Mouse (Mus musculus) CH12.LX (cell line): ENCODE data around the gene Tns3. TPM values are rescaled to one million over a fixed set of nuclear protein-coding genes. Genes with fewer than 3 reads are reported as not detected.

Experiments used
- DNase-seq: peaks from one replicate; pipeline ENCODE4 v3.0.0-alpha.2; 2013; ENCODE audit errors: extremely low read depth
- H3K27ac ChIP-seq: 2 replicates; pipeline ENCODE4 v1.5.1; 2012; ENCODE audit warnings: low read depth, mild to moderate bottlenecking, control low read depth, moderate library complexity; ENCODE audit not compliant: insufficient read depth
- H3K27me3 ChIP-seq: replicated peaks from 2 replicates; pipeline ENCODE3; 2012; ENCODE audit warnings: inconsistent platforms
- H3K36me3 ChIP-seq, 2 experiments: replicated peaks in 1 of 2; 2 replicates each; pipeline versions ENCODE3 to v1.6.1; 2012; ENCODE audit warnings: inconsistent platforms in 1 of 2, low read length in 1 of 2, mild to moderate bottlenecking in 1 of 2, mixed read lengths in 1 of 2, moderate library complexity in 1 of 2; ENCODE audit not compliant: control insufficient read depth in 1 of 2, insufficient read depth in 1 of 2
- H3K4me1 ChIP-seq, 2 experiments: 2 replicates each; pipeline ENCODE4 v1.6.1; 2012; ENCODE audit warnings: inconsistent platforms in 1 of 2, moderate library complexity in 1 of 2; ENCODE audit not compliant: insufficient read depth in 2 of 2, control insufficient read depth in 1 of 2
- H3K4me2 ChIP-seq: 2 replicates; pipeline ENCODE4 v1.6.1; 2012; ENCODE audit warnings: low read depth, mild to moderate bottlenecking, control low read depth; ENCODE audit not compliant: poor library complexity, insufficient read depth, severe bottlenecking
- H3K4me3 ChIP-seq, 3 experiments: fragments of 150-350 bp in 1 of 3; sonication (generic) in 1 of 3; replicated peaks in 1 of 3; 2 replicates each; pipeline versions ENCODE3 to v1.5.1; 2011 to 2012; ENCODE audit warnings: low read depth in 2 of 3, low read length in 2 of 3, mild to moderate bottlenecking in 2 of 3, moderate library complexity in 2 of 3, control low read depth in 1 of 3, improper control_type of control experiment in 1 of 3, inconsistent platforms in 1 of 3, mixed read lengths in 1 of 3; ENCODE audit not compliant: poor library complexity in 1 of 3
- H3K79me2 ChIP-seq: replicated peaks from 2 replicates; pipeline ENCODE4 v1.6.1; 2012; ENCODE audit warnings: mild to moderate bottlenecking, moderate library complexity; ENCODE audit not compliant: control insufficient read depth, poor library complexity, insufficient read depth, severe bottlenecking; ENCODE audit errors: extremely low read depth
- H3K9ac ChIP-seq: 2 replicates; pipeline ENCODE4 v1.6.1; 2012; ENCODE audit warnings: low read depth, mild to moderate bottlenecking, control low read depth, moderate library complexity; ENCODE audit not compliant: insufficient read depth
- H3K9me3 ChIP-seq: replicated peaks from 2 replicates; pipeline ENCODE3; 2012; ENCODE audit warnings: low read length, inconsistent platforms, mixed read lengths
- CHD1 ChIP-seq: IDR thresholded peaks from 2 replicates; pipeline ENCODE4 v1.6.1; 2012; ENCODE audit warnings: low read depth, low read length, improper control_type of control experiment, inconsistent platforms
- CTCF ChIP-seq, 2 experiments: IDR thresholded peaks in 1 of 2; conservative IDR thresholded peaks in 1 of 2; 2 replicates each; pipeline ENCODE4 v1.5.1; 2011 to 2012; ENCODE audit warnings: low read depth in 2 of 2, low read length in 2 of 2, improper control_type of control experiment in 1 of 2, inconsistent platforms in 1 of 2, mild to moderate bottlenecking in 1 of 2, moderate library complexity in 1 of 2
- E2F4 ChIP-seq: IDR thresholded peaks from 2 replicates; pipeline ENCODE4 v1.6.1; 2011; ENCODE audit warnings: low read depth, low read length, improper control_type of control experiment; ENCODE audit not compliant: insufficient replicate concordance
- ETS1 ChIP-seq: conservative IDR thresholded peaks from 2 replicates; pipeline ENCODE4 v1.6.1; 2012; ENCODE audit warnings: low read depth, mild to moderate bottlenecking, inconsistent platforms, low read length, improper control_type of control experiment, moderate library complexity
- GABPA ChIP-seq: IDR thresholded peaks from 2 replicates; pipeline ENCODE4 v1.6.1; 2012; ENCODE audit warnings: low read depth, low read length, improper control_type of control experiment, inconsistent platforms; ENCODE audit not compliant: insufficient replicate concordance
- HCFC1 ChIP-seq: IDR thresholded peaks from 2 replicates; pipeline ENCODE4 v1.6.1; 2012; ENCODE audit warnings: low read depth, mild to moderate bottlenecking, inconsistent platforms, low read length, improper control_type of control experiment
- IRF4 ChIP-seq: IDR thresholded peaks from 2 replicates; pipeline ENCODE4 v1.6.1; 2014; ENCODE audit warnings: low read depth, mild to moderate bottlenecking, inconsistent platforms, low read length, improper control_type of control experiment
- KAT2A ChIP-seq: IDR thresholded peaks from 2 replicates; pipeline ENCODE4 v1.6.1; 2012; ENCODE audit warnings: low read length, improper control_type of control experiment, inconsistent platforms; ENCODE audit not compliant: insufficient replicate concordance
- MAX ChIP-seq: IDR thresholded peaks from 2 replicates; pipeline ENCODE4 v1.6.1; 2011; ENCODE audit warnings: low read length, improper control_type of control experiment
- MAZ ChIP-seq: IDR thresholded peaks from 2 replicates; pipeline ENCODE4 v1.6.1; 2012; ENCODE audit warnings: low read depth, mild to moderate bottlenecking, inconsistent platforms, low read length, improper control_type of control experiment, moderate library complexity
- MEF2A ChIP-seq: IDR thresholded peaks from 2 replicates; pipeline ENCODE4 v1.6.1; 2014; ENCODE audit warnings: low read depth, mild to moderate bottlenecking, inconsistent platforms, low read length, improper control_type of control experiment, borderline replicate concordance
- MXI1 ChIP-seq: IDR thresholded peaks from 2 replicates; pipeline ENCODE4 v1.6.1; 2011; ENCODE audit warnings: mild to moderate bottlenecking, low read depth, low read length, improper control_type of control experiment
- MYC ChIP-seq: IDR thresholded peaks from 2 replicates; pipeline ENCODE4 v1.6.1; 2011; ENCODE audit warnings: low read depth, mild to moderate bottlenecking, improper control_type of control experiment, low read length
- NELFE ChIP-seq: IDR thresholded peaks from 2 replicates; pipeline ENCODE4 v1.6.1; 2011; ENCODE audit warnings: low read depth, low read length, improper control_type of control experiment
- NRF1 ChIP-seq: IDR thresholded peaks from 2 replicates; pipeline ENCODE4 v1.6.1; 2014; ENCODE audit warnings: low read depth, mild to moderate bottlenecking, inconsistent platforms, low read length, improper control_type of control experiment, moderate library complexity
- PAX5 ChIP-seq: IDR thresholded peaks from 2 replicates; pipeline ENCODE4 v1.6.1; 2012; ENCODE audit warnings: low read length, inconsistent platforms, mixed read lengths
- POLR2A ChIP-seq: IDR thresholded peaks from 2 replicates; pipeline ENCODE4 v1.6.1; 2011; ENCODE audit warnings: low read depth, mild to moderate bottlenecking, improper control_type of control experiment, low read length
- RAD21 ChIP-seq: IDR thresholded peaks from 2 replicates; pipeline ENCODE4 v1.6.1; 2011; ENCODE audit warnings: low read depth, mild to moderate bottlenecking, low read length, improper control_type of control experiment, moderate library complexity
- SIN3A ChIP-seq: IDR thresholded peaks from 2 replicates; pipeline ENCODE4 v1.6.1; 2012; ENCODE audit warnings: low read length, improper control_type of control experiment, inconsistent platforms
- SMC3 ChIP-seq: IDR thresholded peaks from 2 replicates; pipeline ENCODE4 v1.6.1; 2011; ENCODE audit warnings: low read depth, low read length, improper control_type of control experiment
- TBP ChIP-seq: conservative IDR thresholded peaks from 2 replicates; pipeline ENCODE4 v1.6.1; 2011; ENCODE audit warnings: low read depth, low read length, improper control_type of control experiment
- UBTF ChIP-seq: IDR thresholded peaks from 2 replicates; pipeline ENCODE4 v1.6.1; 2012; ENCODE audit warnings: low read depth, mild to moderate bottlenecking, inconsistent platforms, low read length, improper control_type of control experiment, moderate library complexity
- USF1 ChIP-seq: IDR thresholded peaks from 2 replicates; pipeline ENCODE4 v1.6.1; 2014; ENCODE audit warnings: low read depth, mild to moderate bottlenecking, inconsistent platforms, low read length, improper control_type of control experiment
- USF2 ChIP-seq: conservative IDR thresholded peaks from 2 replicates; pipeline ENCODE4 v1.6.1; 2011; ENCODE audit warnings: low read depth, low read length, improper control_type of control experiment
- ZC3H11A ChIP-seq: IDR thresholded peaks from 2 replicates; pipeline ENCODE4 v1.6.1; 2012; ENCODE audit warnings: low read depth, mild to moderate bottlenecking, inconsistent platforms, low read length, improper control_type of control experiment
- ZKSCAN1 ChIP-seq: IDR thresholded peaks from 2 replicates; pipeline ENCODE4 v1.6.1; 2012; ENCODE audit warnings: low read depth, inconsistent platforms, low read length, improper control_type of control experiment, borderline replicate concordance
- ZNF384 ChIP-seq: IDR thresholded peaks from 2 replicates; pipeline ENCODE4 v1.6.1; 2012; ENCODE audit warnings: low read depth, low read length, improper control_type of control experiment, inconsistent platforms
- dilution Hi-C: fragments of 300-500 bp; cut with MboI; formaldehyde crosslinking; loops from 2 replicates; pipeline ENCODE4 v1.14.3; 2020; ENCODE audit warnings: low sequenced_read_pairs; ENCODE audit not compliant: extremely low pct_unique_long_range_greater_than_20kb, extremely low pct_ligation_motif_present
- in situ Hi-C: fragments of 300-500 bp; cut with MboI; formaldehyde crosslinking; loops from 3 replicates; pipeline ENCODE4 v1.14.3; 2019; ENCODE audit warnings: low sequenced_read_pairs, low pct_ligation_motif_present, low pct_unique_long_range_greater_than_20kb, mixed read lengths
- polyA plus RNA-seq: library from polyadenylated mRNA; unstranded; fragments of >175 nt; gene quantifications from 2 replicates; pipeline ENCODE4 v1.2.1, GENCODE M21; 2012; ENCODE audit warnings: low read depth; ENCODE audit not compliant: insufficient read length
- total RNA-seq, 2 experiments: library from RNA; depleted of rRNA; stranded (reverse); fragments of 300-350 nt in 1 of 2; fragments of >200 nt in 1 of 2; gene quantifications; 2 replicates each; pipeline ENCODE4 v1.2.3; 2012 to 2014

Gene Tns3
- total and polyA plus RNA-seq, 3 experiments, result 0.03 to 1.3 (median 0.33) TPM

DNA sequence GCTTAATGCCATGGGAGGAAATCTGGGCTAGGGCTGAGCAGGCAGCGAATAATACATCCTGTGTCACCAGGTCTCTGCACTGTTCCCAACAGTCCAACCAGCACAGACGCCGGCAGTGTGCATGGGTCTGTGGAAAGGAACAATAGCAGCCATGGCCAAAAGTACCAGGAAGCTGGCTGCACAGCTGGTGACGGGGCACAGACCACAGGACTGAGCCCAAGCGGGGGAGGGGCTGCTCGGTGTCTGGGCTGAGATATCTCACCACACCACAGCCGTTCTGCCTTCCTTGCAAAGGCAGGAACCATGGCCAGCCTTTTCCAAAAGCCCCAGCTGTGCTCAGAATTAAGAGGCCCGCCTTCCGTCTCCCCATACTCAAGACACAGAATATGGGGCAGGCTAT is 107.3 kb downstream of the Tns3 start:
- in situ Hi-C loops, result no loop called here
- Histone ChIP-seq H3K27me3 (peaks cover 39% of the 10 kb centered on the region), H3K27ac (no peak overlapping the region), H3K9ac (no peak overlapping the region), H3K36me3 (no peaks in the 10 kb centered on the region), H3K4me1 (no peaks in the 10 kb centered on the region), H3K4me3 (no peak overlapping the region), H3K4me2 (no peak overlapping the region), H3K79me2 (no peaks in the 10 kb centered on the region), H3K9me3 (no peaks in the 10 kb centered on the region)
- TF ChIP-seq KAT2A, result no peak
- TF ChIP-seq GABPA, result no peak
- TF ChIP-seq MAX, result no peak
- no peak for TF ChIP-seq CTCF (conservative IDR thresholded peaks at IDR 0.05 in 1 of 2, IDR thresholded peaks at IDR 0.05 in 1 of 2; ENCODE audit: low read depth in 2 of 2, low read length in 2 of 2)
- TF ChIP-seq PAX5, result no peak
- no peak for TF ChIP-seq CHD1
- TF ChIP-seq USF2, result no peak
- TF ChIP-seq IRF4, result no peak
- no peak for TF ChIP-seq USF1
- no peak for TF ChIP-seq ZKSCAN1
- TF ChIP-seq ZNF384, result no peak
- TF ChIP-seq ETS1, result no peak
- DNase-seq, result no peak
- dilution Hi-C loops, result no loop called here

GRCm38 (mm10) chr11:8551710-8552109 is 112.6 kb downstream of the Tns3 start:
- no peaks in the 10 kb centered on the region for H3K36me3 ChIP-seq
- no peak overlapping the region for H3K27ac ChIP-seq
- H3K9me3 ChIP-seq, result no peaks in the 10 kb centered on the region
- DNase-seq, result no peak
- TF ChIP-seq SMC3, result peak; percentile 48
- TF ChIP-seq MYC, result no peak
- no peak for TF ChIP-seq PAX5
- peak in 1 of 2 experiments; percentile 50; a peak in 2 of 4 replicates for TF ChIP-seq CTCF (conservative IDR thresholded peaks at IDR 0.05 in 1 of 2, IDR thresholded peaks at IDR 0.05 in 1 of 2; ENCODE audit: low read depth in 2 of 2, low read length in 2 of 2)
- TF ChIP-seq MAX, result no peak
- peak; percentile 53 for TF ChIP-seq RAD21
- dilution Hi-C loops (no loop called here), in situ Hi-C loops (no loop called here)
- H3K4me1 ChIP-seq, result no peaks in the 10 kb centered on the region
- no peak overlapping the region for H3K9ac ChIP-seq
- no peak overlapping the region for H3K4me2 ChIP-seq
- no peaks in the 10 kb centered on the region for H3K79me2 ChIP-seq
- H3K27me3 ChIP-seq, result peaks cover 18% of the 10 kb centered on the region
- no peak overlapping the region for H3K4me3 ChIP-seq

DNA sequence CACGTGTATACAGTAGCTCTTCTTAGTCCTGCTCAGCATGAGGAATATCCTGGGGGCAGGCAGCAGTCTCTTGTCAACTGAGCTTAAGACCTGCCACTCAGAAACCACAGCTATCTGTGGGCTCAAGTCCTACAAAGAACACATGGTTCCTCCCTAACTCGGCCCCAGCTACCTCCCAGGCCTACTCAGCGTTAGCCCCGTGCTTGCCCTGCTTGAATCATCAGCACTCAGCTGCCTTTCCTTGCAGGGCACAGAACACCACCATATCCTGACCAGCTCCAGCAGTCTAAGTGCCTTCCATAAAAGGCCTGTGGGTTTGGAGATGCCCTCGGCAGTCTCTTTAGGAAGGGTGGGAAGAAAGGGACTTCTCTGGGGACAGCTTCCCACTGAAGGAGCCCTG is 116.7 kb downstream of the Tns3 start:
- Histone ChIP-seq H3K36me3 (no peaks in the 10 kb centered on the region), H3K4me2 (no peak overlapping the region), H3K27me3 (peaks cover 26% of the 10 kb centered on the region), H3K79me2 (no peaks in the 10 kb centered on the region), H3K4me3 (no peak overlapping the region)
- in situ Hi-C loops (no loop called here), dilution Hi-C loops (no loop called here)
- no peak for TF ChIP-seq MAZ
- TF ChIP-seq UBTF, result no peak
- no peak for TF ChIP-seq ZC3H11A
- TF ChIP-seq NELFE, result no peak
- no peak for TF ChIP-seq TBP
- TF ChIP-seq NRF1, result no peak
- TF ChIP-seq MXI1, result no peak
- TF ChIP-seq POLR2A, result no peak
- TF ChIP-seq GABPA, result no peak
- no peak for TF ChIP-seq CTCF (conservative IDR thresholded peaks at IDR 0.05 in 1 of 2, IDR thresholded peaks at IDR 0.05 in 1 of 2; ENCODE audit: low read depth in 2 of 2, low read length in 2 of 2)
- no peak for TF ChIP-seq E2F4
- TF ChIP-seq MEF2A, result no peak
- TF ChIP-seq CHD1, result no peak
- no peak for TF ChIP-seq IRF4
- TF ChIP-seq SIN3A, result no peak
- no peak for TF ChIP-seq HCFC1
- TF ChIP-seq, all 38 proteins: peak for 0
- Histone ChIP-seq H3K4me1 (no peaks in the 10 kb centered on the region), H3K9ac (no peak overlapping the region), H3K9me3 (no peaks in the 10 kb centered on the region), H3K27ac (no peak overlapping the region)
- no peak for DNase-seq
